Mouse (Mus musculus) layer of hippocampus, adult 2 months (tissue): ENCODE results near the gene Gan. TPM values are rescaled to one million over a fixed set of nuclear protein-coding genes. Genes with fewer than 3 reads are reported as not detected.
A peak's percentile ranks its signal among the peaks of the same experiment; 100 is the strongest.

ENCODE experiments used
- DNase-seq, 2 experiments: peaks; one replicate each; pipeline ENCODE4 v3.0.0; 2022; ENCODE audit warnings: low spot score in 2 of 2
- H3K27ac ChIP-seq: fragments of 200-600 bp; 2 replicates; pipeline ENCODE4 v1.8.1; 2022
- H3K4me3 ChIP-seq: fragments of 200-600 bp; 2 replicates; pipeline ENCODE4 v1.8.1; 2022; ENCODE audit warnings: mild to moderate bottlenecking
- CTCF ChIP-seq: fragments of 200-600 bp; conservative IDR thresholded peaks from 2 replicates; pipeline ENCODE4 v1.8.1; 2022; ENCODE audit warnings: antibody characterized with exemption, mild to moderate bottlenecking, moderate library complexity
- total RNA-seq, 2 experiments: library from RNA; stranded (reverse); gene quantifications; 2 replicates each; pipeline ENCODE4 v1.2.3; 2021

The Gan gene
- total RNA-seq, 2 experiments from 2014 or later: 16.6 to 17.6 TPM

DNA sequence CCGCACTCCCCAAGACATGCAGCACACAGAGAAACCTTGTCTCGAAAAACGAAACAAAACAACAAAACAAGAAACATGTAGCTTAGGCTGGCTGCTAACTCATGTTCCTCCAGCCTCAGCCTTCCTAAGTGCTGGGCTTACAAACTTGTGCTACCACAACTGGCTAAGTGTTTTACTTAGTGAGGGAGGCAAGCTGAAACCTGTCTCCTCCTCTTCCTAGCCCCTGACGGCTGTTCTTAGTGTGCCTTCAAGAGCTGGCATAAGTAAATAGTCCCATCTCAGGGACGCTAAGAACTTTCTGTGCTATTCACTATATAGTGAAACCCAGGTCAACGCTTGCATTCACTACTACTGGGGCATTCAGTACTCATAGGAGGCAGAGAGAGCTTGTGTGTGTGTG lies 96.6 kb downstream of the Gan start:
- Histone ChIP-seq H3K27ac (no peak overlapping the region), H3K4me3 (no peak overlapping the region)
- no peak for DNase-seq
- no peak for TF ChIP-seq CTCF

DNA sequence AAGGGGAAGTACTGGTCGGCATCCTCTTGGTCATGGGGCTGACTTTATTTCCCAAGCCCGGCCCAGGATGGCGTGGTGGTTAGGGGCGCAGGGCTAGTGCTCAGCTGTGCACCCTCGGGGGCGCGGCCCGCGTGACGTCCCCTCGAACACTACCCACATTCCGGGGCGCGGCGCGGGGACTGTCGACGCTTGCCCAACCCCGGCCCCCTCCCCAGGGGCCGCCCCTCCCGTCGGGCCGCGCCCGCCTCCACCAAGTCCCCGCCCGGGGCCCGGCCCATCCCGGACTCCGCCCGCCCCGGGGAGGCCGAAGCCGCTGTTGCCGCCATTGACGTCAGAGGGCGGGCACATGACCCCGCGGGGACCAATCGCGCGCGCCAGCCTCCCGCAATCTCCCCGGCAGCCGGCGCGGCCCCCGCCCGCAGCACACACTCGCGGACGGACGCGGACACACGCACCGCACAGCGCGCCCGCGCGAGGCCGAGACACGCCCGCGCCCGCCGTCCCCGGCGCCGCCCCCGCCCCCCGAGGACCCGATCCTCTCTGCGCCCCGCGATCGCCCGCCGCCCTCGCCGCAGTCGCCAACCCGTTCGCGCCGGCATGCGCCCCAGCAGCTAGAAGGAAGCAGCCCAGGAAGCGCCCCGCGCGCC lies 98.5 kb downstream of the Gan start:
- peak overlapping the region; percentile 66 for H3K4me3 ChIP-seq
- TF ChIP-seq CTCF: no peak
- peak; percentile 93 to 95 for DNase-seq
- peak overlapping the region; percentile 96 for H3K27ac ChIP-seq

DNA sequence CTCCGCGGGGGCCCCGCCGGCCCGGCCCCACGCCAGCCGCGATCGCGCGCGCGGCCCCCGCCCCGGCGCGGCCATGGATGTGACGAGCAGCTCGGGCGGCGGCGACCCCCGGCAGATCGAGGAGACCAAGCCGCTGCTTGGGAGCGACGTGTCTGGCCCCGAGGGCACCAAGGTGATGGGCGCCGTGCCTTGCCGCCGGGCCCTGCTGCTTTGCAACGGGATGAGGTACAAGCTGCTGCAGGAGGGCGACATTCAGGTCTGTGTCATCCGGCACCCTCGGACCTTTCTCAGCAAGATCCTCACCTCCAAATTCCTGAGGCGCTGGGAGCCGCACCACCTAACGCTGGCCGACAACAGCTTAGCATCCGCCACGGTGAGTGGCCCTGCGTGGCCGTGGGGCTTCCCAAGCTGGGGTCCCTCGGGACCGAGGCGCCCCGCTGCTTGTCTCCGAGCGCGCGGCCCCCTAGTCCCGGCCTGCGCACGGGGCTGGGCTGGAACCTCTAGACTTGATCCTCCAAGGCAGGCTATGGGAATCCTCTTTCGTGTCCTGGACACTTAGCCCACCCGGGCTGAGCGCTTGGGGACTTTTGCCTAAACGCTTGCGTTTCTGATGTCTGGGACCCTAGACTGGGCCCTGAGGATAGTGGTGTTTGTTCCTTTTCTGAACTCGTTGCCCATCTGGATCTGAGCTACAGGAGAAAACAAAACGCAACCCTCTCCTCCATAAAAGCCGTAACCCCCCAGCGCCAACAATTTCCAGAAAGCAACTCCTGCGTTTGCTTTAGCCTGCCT lies 99.3 kb downstream of the Gan start, which contains the start of gene Cmip:
Gene Cmip (plus strand): TSS at position 36 of the 792 bp plus-strand sequence.
- DNase-seq: peak in 1 of 2 experiments; percentile 35
- no peak for TF ChIP-seq CTCF
- Histone ChIP-seq H3K4me3 (peak within 1 kb of the TSS; percentile 66), H3K27ac (peak within 1 kb of the TSS; percentile 96)

DNA sequence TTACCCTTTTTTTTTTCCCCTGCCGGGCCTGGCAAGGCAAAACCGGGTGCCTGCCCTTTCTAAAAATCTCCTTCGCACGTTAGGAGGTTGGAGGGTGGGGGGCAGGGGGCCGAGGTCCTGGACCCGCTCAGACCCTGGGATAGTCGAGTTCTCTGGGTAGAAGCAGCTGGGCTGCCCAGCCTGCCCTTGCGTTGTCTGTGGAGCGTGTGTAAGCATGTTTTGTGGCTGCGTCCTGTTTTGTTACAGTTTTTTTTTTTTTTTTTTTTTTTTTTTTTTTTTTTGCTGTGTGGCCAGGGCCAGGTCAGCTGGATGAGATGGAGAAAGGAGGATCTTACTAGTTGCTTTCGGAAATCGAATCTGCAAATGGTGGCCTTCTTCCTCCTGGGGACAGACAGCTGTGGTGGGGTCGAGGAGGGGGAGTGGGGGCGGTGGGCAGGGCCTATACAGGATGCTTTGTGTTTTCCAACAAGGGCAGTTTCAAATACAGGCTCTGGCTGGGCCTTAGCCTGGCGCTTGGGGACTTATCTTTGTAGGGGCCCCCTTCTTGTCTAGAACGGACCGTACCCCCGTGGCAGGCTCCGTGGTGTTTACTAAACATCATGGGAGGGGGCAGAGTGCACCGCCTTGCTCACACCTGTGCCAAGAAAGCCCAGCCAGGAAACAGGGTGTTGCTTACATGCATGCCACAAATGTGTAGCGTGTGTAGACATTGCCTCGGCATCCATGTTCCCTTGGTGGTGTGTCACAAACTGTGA lies 100.1 kb downstream of the Gan start:
- TF ChIP-seq CTCF: no peak
- DNase-seq: no peak
- Histone ChIP-seq H3K27ac (peak overlapping the region; percentile 96), H3K4me3 (peak overlapping the region; percentile 66)

DNA sequence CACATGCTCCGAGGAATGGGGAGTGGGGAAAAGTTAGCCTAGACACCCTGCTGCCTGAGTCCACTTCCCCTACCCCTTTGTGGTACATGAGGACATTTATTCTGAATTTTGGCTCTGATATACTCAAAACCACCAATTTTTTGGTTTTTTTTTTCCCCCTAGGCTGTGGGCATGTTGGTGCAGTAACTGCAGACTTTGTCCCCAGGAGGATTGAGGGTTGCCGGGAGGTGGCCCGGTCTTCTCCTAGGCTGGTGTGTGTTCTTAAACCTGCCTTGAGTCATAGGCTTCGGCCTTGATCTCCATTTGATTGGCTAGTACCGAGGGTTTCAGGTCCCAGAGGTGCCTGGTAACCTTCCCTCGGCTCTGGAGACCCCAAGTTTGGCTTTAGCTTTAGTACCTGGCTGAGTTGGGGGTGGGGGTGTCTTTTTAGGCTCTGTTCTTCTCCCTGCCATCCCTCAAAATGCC lies 100.7 kb downstream of the Gan start:
- Histone ChIP-seq H3K27ac (peak overlapping the region; percentile 96), H3K4me3 (peak overlapping the region; percentile 66)
- no peak for TF ChIP-seq CTCF
- DNase-seq: no peak

DNA sequence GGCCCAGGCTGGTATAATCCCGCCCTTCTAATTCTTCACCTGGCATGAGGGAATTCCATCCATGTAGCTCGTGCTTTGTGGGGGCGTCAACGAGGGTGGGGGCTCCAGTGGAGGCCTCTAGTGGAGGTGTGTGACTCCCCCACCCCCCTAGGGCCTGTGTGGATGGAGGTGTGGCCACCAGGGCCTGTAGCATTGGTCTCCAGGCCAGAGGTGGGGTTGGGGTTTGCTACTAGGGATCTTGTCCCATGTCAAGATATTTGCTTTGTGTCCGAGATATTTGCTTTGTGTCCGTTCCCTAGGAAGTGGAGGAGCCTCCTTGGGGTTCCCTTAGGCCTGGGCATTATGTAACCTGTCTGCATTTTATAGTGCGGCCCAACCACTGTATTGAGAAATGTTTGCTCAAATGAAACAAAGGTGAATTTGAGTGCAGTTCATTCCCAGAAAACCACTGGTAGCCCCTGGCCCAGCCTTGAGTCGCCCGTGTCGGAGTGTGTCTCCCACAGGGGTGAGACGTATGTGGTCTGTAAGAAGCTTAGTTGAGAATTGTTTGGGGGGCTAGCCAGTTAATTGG lies 101.6 kb downstream of the Gan start:
- peak overlapping the region; percentile 96 for H3K27ac ChIP-seq
- no peak for DNase-seq
- TF ChIP-seq CTCF: no peak
- peak overlapping the region; percentile 66 for H3K4me3 ChIP-seq

DNA sequence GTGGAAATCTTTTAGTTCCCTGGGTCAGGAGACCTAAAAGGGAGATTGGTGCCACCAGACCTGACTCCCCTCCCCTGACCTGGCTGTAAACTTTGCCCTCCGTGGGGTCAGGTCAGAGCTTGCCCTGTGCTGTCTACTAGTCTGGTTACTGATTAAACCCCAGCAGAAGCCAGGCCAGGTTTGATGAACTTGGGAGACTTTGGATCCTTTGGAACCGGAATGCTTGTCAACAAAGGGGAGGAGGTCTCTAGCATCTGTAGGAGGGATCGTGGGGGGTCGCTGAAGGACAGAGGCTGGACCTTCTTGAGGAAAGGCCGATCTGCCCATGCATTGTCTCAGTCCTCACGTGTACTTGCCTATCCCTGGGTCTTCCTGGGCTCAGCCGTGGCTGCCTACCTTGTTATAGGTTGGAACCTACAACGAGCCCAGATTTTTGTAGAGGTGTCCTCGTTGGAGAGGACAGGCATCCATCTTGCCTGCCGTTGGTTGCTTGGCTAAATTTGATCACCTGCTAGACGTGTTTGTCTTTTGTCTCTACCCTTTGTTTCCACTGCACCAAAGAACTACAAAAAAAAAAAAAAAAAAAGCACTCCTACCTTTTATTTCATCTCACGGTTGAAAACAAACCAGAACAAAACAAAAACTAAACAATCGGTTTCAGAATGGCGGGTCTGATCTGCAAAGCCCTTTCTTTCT lies 102.4 kb downstream of the Gan start:
- TF ChIP-seq CTCF: no peak

DNA sequence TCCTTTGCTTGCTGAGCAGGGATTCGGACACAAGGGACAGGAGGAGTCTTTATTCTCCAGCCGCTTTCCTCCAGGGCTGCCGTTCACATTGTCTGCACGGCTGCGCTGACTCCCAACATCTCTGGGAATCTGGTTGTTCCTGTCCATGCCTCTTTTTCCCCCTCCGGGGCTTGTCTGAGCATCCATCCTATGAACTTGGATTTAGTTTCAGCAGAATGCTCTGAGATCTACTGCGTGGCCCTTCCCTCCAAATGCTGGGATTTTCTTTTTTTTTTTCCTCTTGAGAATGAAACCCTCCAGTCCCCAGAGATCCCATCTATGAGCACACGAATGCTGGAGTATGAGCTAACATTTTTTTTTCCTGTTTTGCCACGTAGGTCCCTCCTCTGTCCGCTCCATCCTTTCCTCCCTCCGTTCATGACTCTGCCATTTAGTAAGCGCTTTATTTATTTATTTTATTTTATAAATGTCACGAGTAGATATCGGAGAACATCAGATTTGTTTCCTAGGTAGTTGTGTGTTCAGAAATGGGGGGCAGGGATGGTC lies 103.1 kb downstream of the Gan start:
- H3K27ac ChIP-seq: peak overlapping the region; percentile 96; the same call in 1 of the 2 replicates
- no peak for DNase-seq
- peak overlapping the region; percentile 66 for H3K4me3 ChIP-seq
- no peak for TF ChIP-seq CTCF

More for the DNA sequence above, 102.4 kb downstream of the Gan start:
- DNase-seq: no peak
- peak overlapping the region; percentile 96 for H3K27ac ChIP-seq
- H3K4me3 ChIP-seq: peak overlapping the region; percentile 66

DNA sequence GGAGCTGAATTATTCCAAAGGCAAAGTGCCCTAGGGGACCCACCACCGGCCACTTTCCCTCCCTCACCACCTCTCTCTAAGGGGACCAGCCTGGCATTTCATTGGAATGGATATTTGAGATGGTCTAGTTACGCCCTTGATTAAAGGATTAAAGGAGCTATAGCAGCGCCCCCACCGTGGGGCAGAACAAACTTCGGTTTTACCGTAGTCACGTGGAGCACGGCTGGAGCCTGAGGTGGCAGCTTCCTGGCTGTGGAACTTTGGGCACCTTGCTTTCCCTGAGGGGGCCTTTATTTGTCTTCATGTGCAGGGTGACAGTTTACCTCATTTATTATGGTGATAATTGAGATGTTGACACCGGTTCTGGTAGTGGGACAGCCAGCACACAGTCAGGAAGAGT lies 103.8 kb downstream of the Gan start:
- Histone ChIP-seq H3K4me3 (no peak overlapping the region), H3K27ac (no peak overlapping the region)
- no peak for DNase-seq
- no peak for TF ChIP-seq CTCF

DNA sequence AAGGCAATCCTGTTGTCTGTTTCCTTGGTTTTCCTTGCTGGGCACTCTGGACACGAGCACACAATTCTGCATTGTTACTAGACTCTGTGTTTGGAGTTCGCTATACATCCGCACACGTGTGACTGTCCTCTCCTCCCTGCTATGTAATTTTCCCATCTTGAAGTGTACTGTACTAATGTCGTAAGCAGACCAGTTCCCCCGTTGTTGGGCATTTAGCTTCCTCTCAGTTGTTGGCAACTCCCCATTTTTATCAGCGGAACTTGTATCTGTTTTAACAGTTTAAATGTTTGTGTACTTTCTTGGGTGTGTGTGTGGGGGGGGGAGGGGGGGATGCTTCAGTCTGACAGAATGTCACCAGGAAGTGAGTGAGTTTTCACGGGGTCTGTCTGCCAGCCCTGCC lies 104.8 kb downstream of the Gan start:
- Histone ChIP-seq H3K27ac (no peak overlapping the region), H3K4me3 (no peak overlapping the region)
- DNase-seq: no peak
- no peak for TF ChIP-seq CTCF

DNA sequence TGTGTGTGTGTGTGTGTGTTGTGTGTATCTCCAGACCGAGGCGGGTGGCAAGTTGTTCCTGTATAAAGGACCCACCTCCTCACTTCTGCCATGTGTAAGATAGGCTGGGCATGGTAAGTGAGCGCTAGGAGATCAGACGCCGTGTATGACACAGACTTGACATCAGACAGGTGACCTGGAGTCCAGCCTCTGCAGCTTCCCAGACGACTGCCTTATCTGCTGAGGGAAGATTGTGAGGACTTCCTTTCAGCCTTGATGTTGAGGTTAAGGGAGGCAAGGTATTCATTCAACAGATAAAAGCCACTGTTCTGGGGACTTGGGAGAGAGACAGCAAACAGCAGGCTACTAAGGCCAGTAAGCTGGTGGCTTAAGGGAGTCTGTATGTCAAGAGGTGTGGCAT lies 105.5 kb downstream of the Gan start:
- Histone ChIP-seq H3K27ac (no peak overlapping the region), H3K4me3 (no peak overlapping the region)
- TF ChIP-seq CTCF: no peak
- DNase-seq: no peak

DNA sequence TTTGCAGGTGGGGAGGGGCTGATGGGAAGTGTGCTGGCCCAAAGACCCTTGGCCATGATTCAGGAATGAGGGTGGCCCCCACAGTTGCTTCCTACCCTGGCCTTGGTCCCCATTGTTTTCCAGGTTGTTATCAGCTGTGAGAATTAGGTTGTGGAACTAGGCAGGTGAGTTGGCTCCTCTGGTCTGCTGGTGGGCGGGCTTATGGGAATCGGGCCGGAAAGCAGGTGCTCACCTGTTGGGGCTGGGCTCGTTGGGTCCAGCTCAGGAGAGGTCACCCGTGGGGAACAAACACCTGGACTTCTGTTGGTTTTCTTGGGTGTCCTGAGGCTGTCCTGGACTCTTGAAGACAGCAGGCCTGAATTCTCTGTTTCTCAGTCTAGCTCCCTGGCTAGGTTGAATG lies 107.1 kb downstream of the Gan start:
- no peak overlapping the region for H3K27ac ChIP-seq
- no peak for DNase-seq
- no peak overlapping the region for H3K4me3 ChIP-seq
- no peak for TF ChIP-seq CTCF

Other genes starting within 250 kb of the Gan start
- 10 to 100 TPM; 11.9 to 13.5 TPM for gene Cmc2, start 236.7 kb upstream of the Gan start, total RNA-seq
- gene Cenpn, start 236.4 kb upstream of the Gan start, total RNA-seq: 1 to 10 TPM; 1.5 to 1.7 TPM
- gene Atmin, start 214.7 kb upstream of the Gan start, total RNA-seq: 10 to 100 TPM; 41.6 to 42.2 TPM
- 1 to 10 TPM; 6.9 to 7.5 TPM for gene 1700030J22Rik, start 179.2 kb upstream of the Gan start, total RNA-seq
- 10 to 100 TPM; 39.9 to 42.9 TPM for gene Gcsh, start 164.6 kb upstream of the Gan start, total RNA-seq
- under 1 TPM in 1 of 2 experiments, not detected in 1; 0.10 TPM for gene Pkd1l2, start 75.7 kb upstream of the Gan start, total RNA-seq
- not detected for gene Bco1, start 62.3 kb upstream of the Gan start, total RNA-seq
- 100 to 1,000 TPM; 269 to 286 TPM for gene Cmip, start 98.9 kb downstream of the Gan start, total RNA-seq